Mouse (Mus musculus): ENCODE results near the gene Hap1. TPM values are rescaled to one million over a fixed set of nuclear protein-coding genes. Genes with fewer than 3 reads are reported as not detected.
A peak's percentile ranks its signal among the peaks of the same experiment; 100 is the strongest.
"Not testable (repeated sequence)": the region's sequence is repeated elsewhere in the genome, so short reads cannot be mapped to it uniquely, and the experiment has no call there.

Gene Hap1
- polyA plus RNA-seq, 1 experiment from 2014 or later = 0.39 TPM

DNA sequence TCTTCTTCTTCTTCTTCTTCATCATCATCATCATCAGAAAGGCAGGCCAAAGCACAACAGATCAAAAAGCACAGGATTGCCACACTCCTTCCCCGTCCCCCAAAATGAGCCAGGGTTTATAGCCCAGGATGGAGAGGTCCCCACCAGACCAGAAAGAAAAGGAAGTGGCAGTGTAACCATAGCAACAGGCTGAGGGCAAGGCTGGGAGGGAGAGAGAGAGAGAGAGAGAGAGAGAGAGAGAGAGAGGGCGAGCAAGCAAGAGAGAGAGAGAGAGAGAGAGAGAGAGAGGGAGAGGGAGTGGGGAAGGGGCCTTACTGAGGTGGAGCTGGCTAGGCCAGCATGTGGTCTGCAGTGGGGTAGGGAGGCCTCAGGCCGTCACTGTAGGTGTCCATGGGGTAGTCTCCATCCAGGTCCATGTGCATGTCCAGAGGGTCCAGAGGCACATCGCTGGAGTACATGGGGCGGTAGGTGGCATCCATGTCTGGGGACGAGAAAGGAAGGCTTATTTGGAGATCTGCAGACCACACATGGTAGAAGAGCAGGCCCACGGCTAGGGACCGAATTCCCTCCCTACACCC is 16.1 kb upstream of the Hap1 start:
- no peaks in the 10 kb centered on the region for H3K27me3 ChIP-seq (ENCODE audit: control insufficient read depth, insufficient read depth, low read length)
- ATAC-seq (ENCODE audit: insufficient number of reproducible peaks, low FRiP score, low TSS enrichment, low read depth) (no peak), DNase-seq (ENCODE audit: low spot score) (no peak)
- H3K9ac ChIP-seq (ENCODE audit: low read length) = no peak overlapping the region
- H3K36me3 ChIP-seq (ENCODE audit: control insufficient read depth, insufficient read depth, low read length) = peaks cover 9% of the 10 kb centered on the region; the same call in 1 of the 2 replicates
- no peak overlapping the region for H3K4me2 ChIP-seq (ENCODE audit: low read depth, severe bottlenecking)
- H3K4me3 ChIP-seq (ENCODE audit: low read depth, low read length) = no peak overlapping the region
- H3K9me3 ChIP-seq (ENCODE audit: control insufficient read depth, low read length) = no peaks in the 10 kb centered on the region
- H3K27ac ChIP-seq (replicated peaks; ENCODE audit: low read depth, low read length) = no peak overlapping the region
- no peaks in the 10 kb centered on the region for H3K4me1 ChIP-seq (ENCODE audit: control insufficient read depth, insufficient read depth, low read length)
- 65% methylated on average over 7 of the region's 8 CpGs for WGBS

DNA sequence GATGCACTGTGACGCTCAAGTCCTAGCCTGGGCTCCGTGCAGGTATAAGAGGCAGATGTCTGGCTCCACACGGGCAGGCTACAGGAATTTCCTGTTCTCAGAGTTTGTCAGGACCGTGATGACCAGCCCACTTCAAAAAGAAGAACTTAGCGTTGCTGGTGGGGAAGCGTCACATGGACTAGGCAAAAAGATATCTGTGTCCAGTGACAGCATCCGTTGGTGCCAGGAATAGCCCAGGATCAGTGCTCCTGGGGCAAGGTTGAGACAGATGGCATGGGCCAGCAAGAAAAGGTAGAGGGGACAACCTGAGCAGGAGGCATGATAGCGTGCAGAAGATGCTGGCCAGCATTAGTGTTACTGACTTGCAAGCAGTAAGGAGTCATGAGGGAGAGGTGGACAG is 13.9 kb upstream of the Hap1 start:
- DNase-seq (ENCODE audit: low spot score) = no peak
- WGBS = 71% methylated on average over 8 of the region's 8 CpGs
- Histone ChIP-seq H3K27me3 (ENCODE audit: control insufficient read depth, insufficient read depth, low read length) (no peaks in the 10 kb centered on the region), H3K4me1 (ENCODE audit: control insufficient read depth, insufficient read depth, low read length) (no peaks in the 10 kb centered on the region), H3K9me3 (ENCODE audit: control insufficient read depth, low read length) (no peaks in the 10 kb centered on the region), H3K27ac (replicated peaks; ENCODE audit: low read depth, low read length) (no peak overlapping the region), H3K36me3 (ENCODE audit: control insufficient read depth, insufficient read depth, low read length) (peaks cover 5% of the 10 kb centered on the region; the same call in 1 of the 2 replicates), H3K9ac (ENCODE audit: low read length) (no peak overlapping the region), H3K4me3 (ENCODE audit: low read depth, low read length) (no peak overlapping the region), H3K4me2 (ENCODE audit: low read depth, severe bottlenecking) (no peak overlapping the region)
- no peak for ATAC-seq (ENCODE audit: insufficient number of reproducible peaks, low FRiP score, low TSS enrichment, low read depth)

DNA sequence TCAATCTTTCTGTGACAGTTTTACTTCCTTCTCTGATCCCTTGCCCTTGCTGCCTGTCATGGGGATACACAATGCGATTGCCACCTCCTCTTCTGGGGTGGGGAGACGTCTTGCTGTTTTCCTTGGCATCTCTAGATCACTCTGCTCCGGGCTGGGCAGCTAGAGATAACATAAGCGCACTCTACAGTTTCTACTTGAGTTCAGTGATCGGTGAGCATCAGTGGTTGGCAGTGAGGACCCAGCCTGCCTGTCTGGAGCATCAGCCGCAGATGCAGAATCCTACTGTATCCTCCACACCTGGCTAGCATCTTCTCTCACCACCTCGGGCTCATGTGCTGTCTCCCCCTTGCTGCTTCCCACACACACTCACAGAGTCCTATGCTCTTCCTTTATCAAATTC is 13.2 kb upstream of the Hap1 start:
- Histone ChIP-seq H3K4me1 (ENCODE audit: control insufficient read depth, insufficient read depth, low read length) (no peaks in the 10 kb centered on the region), H3K36me3 (ENCODE audit: control insufficient read depth, insufficient read depth, low read length) (peaks cover 3% of the 10 kb centered on the region; the same call in 1 of the 2 replicates), H3K4me3 (ENCODE audit: low read depth, low read length) (no peak overlapping the region), H3K4me2 (ENCODE audit: low read depth, severe bottlenecking) (no peak overlapping the region), H3K27ac (replicated peaks; ENCODE audit: low read depth, low read length) (no peak overlapping the region), H3K9me3 (ENCODE audit: control insufficient read depth, low read length) (no peaks in the 10 kb centered on the region), H3K9ac (ENCODE audit: low read length) (no peak overlapping the region), H3K27me3 (ENCODE audit: control insufficient read depth, insufficient read depth, low read length) (no peaks in the 10 kb centered on the region)
- no peak for DNase-seq (ENCODE audit: low spot score)
- no peak for ATAC-seq (ENCODE audit: insufficient number of reproducible peaks, low FRiP score, low TSS enrichment, low read depth)
- WGBS = 62% methylated on average over 7 of the region's 7 CpGs

DNA sequence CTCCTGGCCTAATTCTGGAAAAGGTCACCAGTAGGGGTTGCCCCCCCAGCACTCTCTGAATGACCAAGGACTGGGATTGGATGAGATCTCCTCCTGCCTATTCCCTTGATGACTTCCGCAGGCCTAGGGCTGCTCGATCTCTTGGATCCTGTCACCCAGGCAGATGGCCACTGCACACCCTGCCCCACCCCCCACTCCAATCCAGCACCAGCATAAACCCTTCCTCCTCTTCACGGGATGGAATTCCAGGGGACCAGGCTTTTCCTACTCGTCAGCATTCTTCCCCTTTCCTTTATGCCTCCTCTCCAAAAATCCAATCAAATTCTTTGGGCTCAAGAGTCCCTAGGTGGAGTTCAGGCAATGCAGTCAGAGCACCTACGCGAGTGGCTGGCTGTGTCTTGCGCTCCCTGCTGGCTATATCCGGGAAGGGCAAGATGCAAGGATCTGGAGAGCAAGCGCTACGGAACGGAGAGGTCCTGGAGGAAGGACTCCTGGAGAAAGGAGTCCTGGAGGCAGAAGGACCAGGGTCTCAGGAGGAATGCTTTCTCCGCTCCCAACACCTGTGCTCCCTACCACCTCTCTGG is 7.1 kb upstream of the Hap1 start:
- WGBS = 25% methylated on average over 12 of the region's 12 CpGs
- no peaks in the 10 kb centered on the region for H3K36me3 ChIP-seq (ENCODE audit: control insufficient read depth, insufficient read depth, low read length)
- peak; percentile 64; the same call in 1 of the 2 replicates for ATAC-seq (ENCODE audit: insufficient number of reproducible peaks, low FRiP score, low TSS enrichment, low read depth)
- H3K4me2 ChIP-seq (ENCODE audit: low read depth, severe bottlenecking) = no peak overlapping the region
- H3K9me3 ChIP-seq (ENCODE audit: control insufficient read depth, low read length) = no peaks in the 10 kb centered on the region
- no peak overlapping the region; the same call in 1 of the 2 replicates for H3K9ac ChIP-seq (ENCODE audit: low read length)
- no peak overlapping the region for H3K27ac ChIP-seq (replicated peaks; ENCODE audit: low read depth, low read length)
- H3K4me1 ChIP-seq (ENCODE audit: control insufficient read depth, insufficient read depth, low read length) = no peaks in the 10 kb centered on the region
- H3K27me3 ChIP-seq (ENCODE audit: control insufficient read depth, insufficient read depth, low read length) = peaks cover 15% of the 10 kb centered on the region
- H3K4me3 ChIP-seq (ENCODE audit: low read depth, low read length) = no peak overlapping the region
- DNase-seq (ENCODE audit: low spot score) = peak; percentile 83

DNA sequence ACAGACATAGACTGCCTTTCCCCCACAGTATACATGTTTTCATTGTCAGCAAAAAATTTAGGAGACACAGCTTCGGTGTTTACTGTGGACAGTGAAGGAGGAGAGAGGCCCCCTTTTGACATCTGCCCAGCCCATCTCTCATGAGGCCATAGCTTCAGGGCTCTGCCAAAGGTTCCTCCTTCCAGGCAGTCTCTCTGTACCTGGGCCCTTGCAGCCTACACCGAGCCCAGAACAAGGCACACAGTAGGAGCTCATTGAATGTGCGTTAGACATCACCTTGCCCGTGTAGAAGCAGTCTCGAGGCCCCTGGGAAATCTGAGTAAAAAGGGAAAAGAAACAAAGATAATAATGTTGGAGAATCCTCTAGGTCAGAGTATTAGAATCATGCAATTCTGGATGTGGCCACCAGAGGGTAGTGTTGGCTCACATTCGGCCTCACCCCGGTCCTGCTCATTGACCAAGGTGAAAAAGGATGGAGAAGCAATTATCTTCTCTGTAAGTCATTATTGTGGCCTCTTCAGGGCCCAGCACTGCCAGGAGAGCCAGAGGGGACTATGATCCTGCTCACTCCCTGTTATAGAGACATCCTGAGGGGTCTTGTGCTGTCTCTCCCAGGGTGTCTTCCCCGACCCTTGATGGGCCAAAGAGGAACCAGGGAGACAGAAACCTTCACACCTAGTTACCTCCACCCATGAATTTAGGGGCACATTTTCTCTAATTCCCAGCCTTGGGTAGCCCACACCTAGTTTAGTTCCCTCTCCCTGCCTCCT is 6.5 kb upstream of the Hap1 start:
- Histone ChIP-seq H3K4me2 (ENCODE audit: low read depth, severe bottlenecking) (no peak overlapping the region), H3K27ac (replicated peaks; ENCODE audit: low read depth, low read length) (no peak overlapping the region), H3K9me3 (ENCODE audit: control insufficient read depth, low read length) (no peaks in the 10 kb centered on the region), H3K4me3 (ENCODE audit: low read depth, low read length) (no peak overlapping the region), H3K9ac (ENCODE audit: low read length) (no peak overlapping the region), H3K4me1 (ENCODE audit: control insufficient read depth, insufficient read depth, low read length) (no peaks in the 10 kb centered on the region), H3K36me3 (ENCODE audit: control insufficient read depth, insufficient read depth, low read length) (no peaks in the 10 kb centered on the region), H3K27me3 (ENCODE audit: control insufficient read depth, insufficient read depth, low read length) (peaks cover 17% of the 10 kb centered on the region)
- WGBS = 16% methylated on average over 8 of the region's 8 CpGs
- peak; percentile 58; the same call in 1 of the 2 replicates for ATAC-seq (ENCODE audit: insufficient number of reproducible peaks, low FRiP score, low TSS enrichment, low read depth)
- peak; percentile 90 for DNase-seq (ENCODE audit: low spot score)

DNA sequence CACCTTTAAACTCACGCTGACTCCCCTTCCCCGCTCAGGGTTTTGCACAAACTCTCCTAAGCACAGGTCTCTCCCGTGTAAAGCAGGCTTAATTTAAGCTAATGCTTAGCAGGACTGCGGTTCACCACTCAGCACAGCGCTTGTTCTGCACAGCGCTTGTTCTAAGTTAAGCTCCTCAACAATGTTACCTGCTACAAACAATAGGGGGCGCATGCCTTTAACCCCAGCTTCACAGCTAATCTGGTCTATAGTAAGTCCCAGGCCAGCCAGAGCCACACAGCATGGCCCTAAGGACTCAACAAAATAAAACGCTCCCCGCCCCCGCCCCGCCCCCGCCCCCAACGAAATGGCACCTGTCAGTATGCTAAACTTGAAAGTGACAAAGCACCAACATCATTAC is 5.1 kb upstream of the Hap1 start:
- H3K4me1 ChIP-seq (ENCODE audit: control insufficient read depth, insufficient read depth, low read length); H3K4me2 ChIP-seq (ENCODE audit: low read depth, severe bottlenecking); ATAC-seq (ENCODE audit: insufficient number of reproducible peaks, low FRiP score, low TSS enrichment, low read depth); H3K9me3 ChIP-seq (ENCODE audit: control insufficient read depth, low read length); H3K27ac ChIP-seq (replicated peaks; ENCODE audit: low read depth, low read length); DNase-seq (ENCODE audit: low spot score); H3K4me3 ChIP-seq (ENCODE audit: low read depth, low read length); H3K9ac ChIP-seq (ENCODE audit: low read length); H3K36me3 ChIP-seq (ENCODE audit: control insufficient read depth, insufficient read depth, low read length): not testable (repeated sequence)
- WGBS = no CpG with 5 or more reads among the region's 13 CpGs
- H3K27me3 ChIP-seq (ENCODE audit: control insufficient read depth, insufficient read depth, low read length) = peaks cover 26% of the 10 kb centered on the region

DNA sequence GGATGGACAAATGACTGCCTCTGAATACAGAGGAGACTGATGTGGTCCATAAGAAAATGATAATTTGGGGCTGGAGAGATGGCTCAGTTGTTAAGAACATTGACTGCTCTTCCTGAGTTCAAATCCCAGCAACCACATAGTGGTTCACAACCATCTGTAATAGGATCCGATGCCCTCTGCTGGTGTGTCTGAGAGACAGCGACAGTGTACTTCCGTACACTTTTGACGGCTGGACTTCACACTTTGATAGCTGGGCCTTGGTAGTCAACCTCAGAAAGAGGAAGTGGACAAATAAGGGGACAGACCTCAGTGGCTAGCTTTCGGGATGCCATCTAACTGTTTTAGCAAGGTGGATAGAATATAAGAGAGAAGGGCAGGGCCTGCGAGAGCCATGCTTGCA is 4.2 kb upstream of the Hap1 start:
- H3K36me3 ChIP-seq (ENCODE audit: control insufficient read depth, insufficient read depth, low read length) = no peaks in the 10 kb centered on the region
- H3K27ac ChIP-seq (replicated peaks; ENCODE audit: low read depth, low read length) = no peak overlapping the region
- no peak for DNase-seq (ENCODE audit: low spot score)
- H3K4me1 ChIP-seq (ENCODE audit: control insufficient read depth, insufficient read depth, low read length) = peaks cover 1% of the 10 kb centered on the region
- no peak overlapping the region for H3K4me2 ChIP-seq (ENCODE audit: low read depth, severe bottlenecking)
- H3K4me3 ChIP-seq (ENCODE audit: low read depth, low read length) = no peak overlapping the region
- H3K9me3 ChIP-seq (ENCODE audit: control insufficient read depth, low read length) = no peaks in the 10 kb centered on the region
- no peak overlapping the region for H3K9ac ChIP-seq (ENCODE audit: low read length)
- WGBS = 81% methylated on average over 6 of the region's 6 CpGs
- ATAC-seq (ENCODE audit: insufficient number of reproducible peaks, low FRiP score, low TSS enrichment, low read depth) = no peak
- H3K27me3 ChIP-seq (ENCODE audit: control insufficient read depth, insufficient read depth, low read length) = peaks cover 35% of the 10 kb centered on the region

DNA sequence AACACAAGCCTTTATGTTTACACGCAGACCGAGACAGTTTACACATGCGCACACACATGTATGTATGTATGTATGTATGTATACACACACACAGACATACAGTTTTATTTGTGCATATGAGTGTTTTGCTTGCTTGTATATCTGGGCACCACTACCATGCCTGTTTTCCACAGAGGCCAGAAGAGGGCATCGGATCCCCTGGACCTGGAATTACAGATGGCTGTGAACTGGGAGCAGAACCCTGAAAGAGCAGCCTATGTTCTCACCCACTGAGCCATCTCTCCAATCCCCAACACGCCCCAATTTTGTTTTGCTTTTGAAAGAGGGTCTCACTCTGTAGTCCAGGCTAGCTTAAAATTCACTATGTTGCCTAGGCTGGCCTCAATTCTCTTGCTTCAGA is 1.5 kb upstream of the Hap1 start:
- peaks cover 60% of the 10 kb centered on the region for H3K27me3 ChIP-seq (ENCODE audit: control insufficient read depth, insufficient read depth, low read length)

More for the DNA sequence above, 1.5 kb upstream of the Hap1 start:
- no peak overlapping the region for H3K9ac ChIP-seq (ENCODE audit: low read length)
- no peaks in the 10 kb centered on the region for H3K9me3 ChIP-seq (ENCODE audit: control insufficient read depth, low read length)
- H3K4me2 ChIP-seq (ENCODE audit: low read depth, severe bottlenecking) = no peak overlapping the region
- H3K27ac ChIP-seq (replicated peaks; ENCODE audit: low read depth, low read length) = no peak overlapping the region
- H3K4me3 ChIP-seq (ENCODE audit: low read depth, low read length) = no peak overlapping the region
- H3K36me3 ChIP-seq (ENCODE audit: control insufficient read depth, insufficient read depth, low read length) = no peaks in the 10 kb centered on the region
- peaks cover 3% of the 10 kb centered on the region for H3K4me1 ChIP-seq (ENCODE audit: control insufficient read depth, insufficient read depth, low read length)
- 51% methylated on average over 5 of the region's 5 CpGs for WGBS
- ATAC-seq (ENCODE audit: insufficient number of reproducible peaks, low FRiP score, low TSS enrichment, low read depth) (no peak), DNase-seq (ENCODE audit: low spot score) (no peak)

Data from limb, embryonic 11.5 days (tissue).